Comparison of ENCODE assay signal across 8 mouse cellular contexts in genomic region chr1:167284837-167285319, GRCm38 (mm10). TPM values are rescaled to one million over a fixed set of nuclear protein-coding genes. Genes with fewer than 3 reads are reported as not detected.
DNase-seq lines count a peak whose midpoint lies in the region; ATAC-seq and TF ChIP-seq lines count a peak whose summit lies in the region.

No protein-coding gene starts in this region.

- WGBS in forebrain, embryonic 10.5 days: under 1% methylated on average over 51 of the region's 51 CpGs
- WGBS in heart, embryonic 15.5 days: under 1% methylated on average over 51 of the region's 51 CpGs
- under 1% methylated on average over 47 of the region's 51 CpGs for WGBS in liver, postnatal 0 days (ENCODE audit: insufficient replicate concordance)
- WGBS in neural tube, embryonic 13.5 days: under 1% methylated on average over 51 of the region's 51 CpGs

- peaks cover 33% of the 10 kb centered on the region for H3K27me3 ChIP-seq in forebrain, embryonic 10.5 days (ENCODE audit: poor library complexity, severe bottlenecking)
- no peaks in the 10 kb centered on the region for H3K27me3 ChIP-seq in heart, embryonic 15.5 days
- H3K27me3 ChIP-seq in liver, postnatal 0 days (ENCODE audit: insufficient read depth, low read length): 0 out of 2 replicates have a peak, but pooled peaks cover under 1% of the 10 kb centered on the region
- H3K27me3 ChIP-seq in neural tube, embryonic 13.5 days: no peaks in the 10 kb centered on the region; the same call in 1 of the 2 replicates
- no peaks in the 10 kb centered on the region for H3K27me3 ChIP-seq in testis, adult 2 months (ENCODE audit: control insufficient read depth, insufficient read depth, low read length)

- peak; percentile 80 for DNase-seq in CD4-positive helper T cell, adult 2 months (ENCODE audit: low read depth, low spot score)
- DNase-seq in brain, embryonic 18.5 days (ENCODE audit: low read depth, low spot score): peak; percentile 47
- peak; percentile 93 for DNase-seq in forebrain, embryonic 10.5 days (ENCODE audit: extremely low spot score, low spot score)
- peak; percentile 87 to 96 for DNase-seq in kidney, postnatal 25 days
- DNase-seq in liver, postnatal 0 days: peak; percentile 90

- H3K27ac ChIP-seq in forebrain, embryonic 10.5 days: peak overlapping the region; percentile 98
- H3K27ac ChIP-seq in heart, embryonic 15.5 days: peak overlapping the region; percentile 95
- peak overlapping the region; percentile 77 for H3K27ac ChIP-seq in liver, postnatal 0 days (ENCODE audit: low read depth)
- peak overlapping the region; percentile 95 for H3K27ac ChIP-seq in neural tube, embryonic 13.5 days (replicated peaks)
- H3K27ac ChIP-seq in testis, adult 2 months (ENCODE audit: control insufficient read depth, insufficient read depth, low read depth, low read length): peak overlapping the region; percentile 93

- peak overlapping the region; percentile 95 for H3K4me3 ChIP-seq in forebrain, embryonic 10.5 days
- peak overlapping the region; percentile 88 for H3K4me3 ChIP-seq in heart, embryonic 15.5 days
- peak overlapping the region; percentile 88 for H3K4me3 ChIP-seq in liver, postnatal 0 days (ENCODE audit: low read depth, low read length)
- H3K4me3 ChIP-seq in neural tube, embryonic 13.5 days: peak overlapping the region; percentile 68
- H3K4me3 ChIP-seq in testis, adult 2 months (ENCODE audit: control insufficient read depth, low read depth, low read length): peak overlapping the region; percentile 96

- no peak for TF ChIP-seq EP300 in liver, postnatal 0 days (IDR thresholded peaks at IDR 0.05; ENCODE audit: low read depth)

- TF ChIP-seq CTCF in liver, postnatal 0 days (IDR thresholded peaks at IDR 0.05; ENCODE audit: low read depth): no peak
- no peak for TF ChIP-seq CTCF in testis, adult 2 months (IDR thresholded peaks at IDR 0.05; ENCODE audit: control insufficient read depth, insufficient read depth, insufficient replicate concordance, low read depth, low read length)

- H3K4me1 ChIP-seq in forebrain, embryonic 10.5 days: peaks cover 50% of the 10 kb centered on the region
- H3K4me1 ChIP-seq in heart, embryonic 15.5 days (replicated peaks): peaks cover 28% of the 10 kb centered on the region
- H3K4me1 ChIP-seq in liver, postnatal 0 days (ENCODE audit: insufficient read depth): peaks cover 48% of the 10 kb centered on the region
- H3K4me1 ChIP-seq in neural tube, embryonic 13.5 days (replicated peaks): peaks cover 45% of the 10 kb centered on the region
- peaks cover 2% of the 10 kb centered on the region for H3K4me1 ChIP-seq in testis, adult 2 months (ENCODE audit: control insufficient read depth, insufficient read depth, low read length)

- peak overlapping the region; percentile 91 for H3K4me2 ChIP-seq in heart, embryonic 15.5 days
- peak overlapping the region; percentile 100 for H3K4me2 ChIP-seq in liver, postnatal 0 days (ENCODE audit: low read depth, low read length)
- H3K4me2 ChIP-seq in neural tube, embryonic 13.5 days: peak overlapping the region; percentile 75

- ATAC-seq in heart, embryonic 15.5 days (replicated peaks; ENCODE audit: insufficient number of reproducible peaks, insufficient read depth, low FRiP score, low read depth): peak; percentile 90
- peak; percentile 83 for ATAC-seq in liver, postnatal 0 days
- ATAC-seq in neural tube, embryonic 13.5 days (ENCODE audit: low read depth): peak; percentile 92

- H3K9ac ChIP-seq in heart, embryonic 15.5 days: peak overlapping the region; percentile 77
- peak overlapping the region; percentile 66 for H3K9ac ChIP-seq in liver, postnatal 0 days (replicated peaks)
- peak overlapping the region; percentile 88 for H3K9ac ChIP-seq in neural tube, embryonic 13.5 days

- no peaks in the 10 kb centered on the region for H3K9me3 ChIP-seq in forebrain, embryonic 10.5 days
- no peaks in the 10 kb centered on the region for H3K9me3 ChIP-seq in heart, embryonic 15.5 days (replicated peaks)
- H3K9me3 ChIP-seq in liver, postnatal 0 days (ENCODE audit: low read length): no peaks in the 10 kb centered on the region
- H3K9me3 ChIP-seq in neural tube, embryonic 13.5 days: no peaks in the 10 kb centered on the region

- peaks cover 21% of the 10 kb centered on the region for H3K36me3 ChIP-seq in forebrain, embryonic 10.5 days (replicated peaks)
- no peaks in the 10 kb centered on the region for H3K36me3 ChIP-seq in heart, embryonic 15.5 days
- no peaks in the 10 kb centered on the region for H3K36me3 ChIP-seq in liver, postnatal 0 days (replicated peaks; ENCODE audit: insufficient read depth, low read length)
- no peaks in the 10 kb centered on the region for H3K36me3 ChIP-seq in neural tube, embryonic 13.5 days
- H3K36me3 ChIP-seq in testis, adult 2 months (ENCODE audit: control insufficient read depth, insufficient read depth, low read length): no peaks in the 10 kb centered on the region

- TF ChIP-seq POLR2A in testis, adult 2 months (IDR thresholded peaks at IDR 0.05; ENCODE audit: control insufficient read depth, low read depth, low read length): peak; percentile 45; the same call in 1 of the 2 replicates

RNA-seq across cellular contexts. Expression of gene Uck2, which starts 0.2 kb away (rescaled TPM):
- 135 TPM in 2 replicates for polyA plus RNA-seq in forebrain, embryonic 10.5 days (2016; fragmentation: Nextera tagmentation; extraction: Ambion mirVana)
- polyA plus RNA-seq in heart, embryonic 15.5 days (2015; fragmentation: Nextera tagmentation; extraction: Ambion mirVana): 42.3 and 57.7 TPM in 2 replicates
- 18.6 and 20.9 TPM in 2 replicates for polyA plus RNA-seq in liver, postnatal 0 days (2015; fragmentation: Nextera tagmentation; extraction: Ambion mirVana)
- 66.3 and 69.0 TPM in 2 replicates for polyA plus RNA-seq in neural tube, embryonic 13.5 days (2015; fragmentation: Nextera tagmentation; extraction: Ambion mirVana)
- 160 and 161 TPM in 2 replicates for polyA plus RNA-seq in testis, adult 2 months (2012; rRNA removed)

RNA-seq across cellular contexts. Expression of gene Tmco1, which starts 23.3 kb away (rescaled TPM):
- polyA plus RNA-seq in forebrain, embryonic 10.5 days (2016; fragmentation: Nextera tagmentation; extraction: Ambion mirVana): 73.4 and 77.1 TPM in 2 replicates
- 77.2 and 81.9 TPM in 2 replicates for polyA plus RNA-seq in heart, embryonic 15.5 days (2015; fragmentation: Nextera tagmentation; extraction: Ambion mirVana)
- 54.6 and 57.6 TPM in 2 replicates for polyA plus RNA-seq in liver, postnatal 0 days (2015; fragmentation: Nextera tagmentation; extraction: Ambion mirVana)
- polyA plus RNA-seq in neural tube, embryonic 13.5 days (2015; fragmentation: Nextera tagmentation; extraction: Ambion mirVana): 80.0 and 81.1 TPM in 2 replicates
- 27.7 and 34.0 TPM in 2 replicates for polyA plus RNA-seq in testis, adult 2 months (2012; rRNA removed)

Comparison
In these comparisons a context has a peak if more than half of its experiments do, and no peak if none do; other contexts are left out.
1. Peak in every context shown above with its lines: DNase-seq, ATAC-seq, H3K4me3 ChIP-seq and H3K27ac ChIP-seq.